Mouse (Mus musculus): ENCODE results near the gene Rnaset2a. TPM values are rescaled to one million over a fixed set of nuclear protein-coding genes. Genes with fewer than 3 reads are reported as not detected.
"Not testable (repeated sequence)": the region's sequence is repeated elsewhere in the genome, so short reads cannot be mapped to it uniquely, and the experiment has no call there.

Gene Rnaset2a
- total RNA-seq, 4 experiments from 2014 or later = 54.7 to 87.9 (median 79.3) TPM

DNA sequence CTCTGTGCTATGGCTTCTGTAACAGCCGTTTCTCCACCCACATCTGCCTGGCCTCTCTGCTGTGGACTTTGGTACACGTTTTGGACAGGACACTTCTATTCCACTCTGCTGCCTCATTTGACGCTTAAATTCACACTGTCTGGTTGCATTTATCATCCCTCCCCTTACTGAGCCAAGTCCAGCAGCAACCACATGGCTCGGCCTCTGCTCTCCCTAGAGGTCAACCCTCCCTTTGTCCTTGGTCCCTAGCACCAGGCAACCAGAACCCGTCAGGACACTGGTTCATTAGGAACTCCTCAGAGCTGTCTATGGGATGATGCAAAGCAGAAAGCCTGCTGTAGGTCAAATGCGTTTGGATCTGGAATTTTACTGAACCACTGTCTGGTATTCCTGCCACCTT, 17.0 kb downstream of the Rnaset2a start:
- DNase-seq = not testable (repeated sequence)

DNA sequence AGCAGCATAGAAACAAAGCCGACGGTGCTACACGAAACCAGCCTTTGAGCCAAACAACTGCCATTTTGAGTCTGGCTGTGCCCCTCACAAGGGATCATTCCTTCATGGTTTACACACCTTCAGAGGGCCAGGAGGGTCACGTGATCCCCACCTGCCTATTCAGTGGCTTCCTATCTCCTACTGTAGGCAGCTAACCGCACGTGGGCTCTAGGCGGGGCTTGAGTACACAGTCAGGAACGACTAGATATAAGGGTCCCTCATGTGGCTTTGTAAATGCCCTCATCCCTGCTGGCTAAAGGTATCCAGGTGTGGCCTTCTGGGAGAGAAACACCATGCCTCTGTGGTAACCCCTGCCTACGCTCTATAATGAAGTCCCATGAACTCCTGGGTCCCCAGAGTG, 18.3 kb downstream of the Rnaset2a start:
- not testable (repeated sequence) for DNase-seq

DNA sequence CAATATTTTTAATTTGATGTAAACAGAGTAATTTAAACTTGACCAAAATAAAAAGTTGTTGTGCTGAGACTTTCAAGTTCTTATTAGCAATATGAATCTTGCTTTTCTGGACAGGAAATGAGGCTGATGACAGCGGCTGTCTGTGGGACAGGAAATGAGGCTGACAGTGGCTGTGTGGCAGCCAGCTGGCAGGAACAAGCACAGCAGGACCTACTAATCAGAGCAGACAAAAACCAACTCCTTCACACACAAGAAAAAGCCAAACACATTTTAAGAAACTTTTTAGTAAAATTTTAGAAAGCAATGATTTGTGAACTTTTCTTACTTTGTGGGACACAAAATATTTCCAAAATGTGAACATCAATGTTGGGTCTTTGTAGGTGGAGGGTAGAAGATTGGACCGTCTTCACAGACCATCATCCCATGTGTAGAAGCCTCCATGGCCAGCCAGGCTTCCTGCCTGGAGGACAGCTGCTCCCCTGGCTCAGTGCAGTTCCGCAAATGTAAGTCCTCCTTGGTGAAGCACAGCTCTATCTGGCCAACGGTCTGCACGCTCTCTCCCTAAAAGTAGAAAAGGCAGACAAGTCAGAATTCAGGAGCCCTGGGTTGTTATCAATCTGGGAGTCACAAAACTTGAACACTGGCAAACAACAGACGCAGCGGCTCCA, 19.4 kb downstream of the Rnaset2a start:
- not testable (repeated sequence) for DNase-seq

DNA sequence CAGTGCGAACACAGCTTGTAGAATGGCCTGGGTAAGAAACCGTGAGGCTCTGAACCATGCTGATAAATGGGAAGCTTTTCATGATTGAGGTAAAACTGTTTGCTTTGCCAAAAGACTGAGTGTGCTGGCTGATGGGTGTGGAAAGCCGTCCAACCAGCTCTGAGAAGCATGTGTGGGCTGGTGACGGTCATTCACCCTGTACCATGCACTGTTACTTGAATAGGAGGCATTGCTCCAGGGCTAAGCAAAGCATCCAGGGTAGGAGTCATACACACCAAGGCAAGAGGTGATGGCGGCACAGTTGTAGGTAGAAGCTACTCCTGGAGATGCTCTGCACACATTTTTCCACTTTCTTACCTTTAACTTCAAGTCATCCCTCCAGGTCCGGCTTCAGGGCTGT, 23.3 kb downstream of the Rnaset2a start:
- not testable (repeated sequence) for DNase-seq

DNA sequence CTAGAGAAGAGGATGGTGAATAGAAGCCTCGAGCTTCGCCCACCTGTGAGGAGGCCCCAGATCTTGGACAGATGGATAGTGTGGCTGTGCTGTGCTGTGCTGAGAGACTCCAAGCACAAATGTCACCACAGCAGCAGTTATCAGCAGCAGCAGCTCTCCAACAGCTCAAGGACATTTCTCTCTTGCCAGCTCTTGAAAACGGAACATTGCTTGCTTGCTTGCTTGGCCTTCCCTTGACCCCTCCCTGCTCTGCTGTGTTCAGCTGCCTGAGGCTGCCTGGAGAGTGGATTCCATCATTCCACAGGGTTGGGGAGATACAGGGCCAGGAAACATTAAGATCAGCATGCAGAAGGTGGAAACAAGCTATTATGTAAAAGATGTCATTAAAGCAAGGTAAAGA, 24.9 kb downstream of the Rnaset2a start:
- DNase-seq = not testable (repeated sequence)

DNA sequence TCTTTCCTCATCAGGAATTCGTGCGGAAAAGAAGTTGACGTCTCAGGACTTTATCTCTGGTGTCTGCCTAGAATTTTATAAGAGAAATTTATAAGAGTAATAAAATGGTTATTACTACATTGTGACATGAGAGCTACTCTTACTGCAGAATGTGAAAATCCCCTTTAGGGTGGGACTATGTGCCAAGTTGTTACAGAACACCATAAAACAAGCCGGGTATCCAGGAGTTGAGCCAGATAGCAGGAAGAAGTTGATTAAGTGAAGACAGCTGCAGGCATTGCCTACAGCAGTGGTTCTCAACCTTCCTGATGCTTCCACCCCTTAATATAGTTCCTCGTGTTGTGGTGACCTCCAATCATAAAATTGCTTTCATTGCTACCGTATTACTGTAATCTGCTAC, 31.0 kb downstream of the Rnaset2a start:
- DNase-seq = not testable (repeated sequence)

DNA sequence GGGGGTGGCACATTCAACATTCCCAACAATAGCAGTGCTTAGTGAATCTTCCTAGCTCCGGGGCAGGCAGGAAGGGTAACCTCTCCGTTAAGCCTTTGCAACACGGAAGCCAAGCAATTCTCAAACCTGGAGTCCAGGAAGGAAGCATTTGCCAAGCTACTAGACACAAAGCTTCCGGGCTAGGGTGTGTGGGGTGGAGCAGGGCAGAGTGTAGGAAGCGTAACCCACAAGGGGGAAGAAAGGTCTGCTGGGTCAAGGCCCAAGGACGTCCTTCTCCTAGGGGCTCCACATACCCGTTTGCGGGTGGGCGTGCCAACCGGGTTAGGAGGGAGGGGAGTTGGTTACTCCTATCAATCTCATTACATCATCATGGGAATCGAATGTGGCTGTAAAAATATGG, 31.5 kb downstream of the Rnaset2a start:
- DNase-seq = not testable (repeated sequence)

DNA sequence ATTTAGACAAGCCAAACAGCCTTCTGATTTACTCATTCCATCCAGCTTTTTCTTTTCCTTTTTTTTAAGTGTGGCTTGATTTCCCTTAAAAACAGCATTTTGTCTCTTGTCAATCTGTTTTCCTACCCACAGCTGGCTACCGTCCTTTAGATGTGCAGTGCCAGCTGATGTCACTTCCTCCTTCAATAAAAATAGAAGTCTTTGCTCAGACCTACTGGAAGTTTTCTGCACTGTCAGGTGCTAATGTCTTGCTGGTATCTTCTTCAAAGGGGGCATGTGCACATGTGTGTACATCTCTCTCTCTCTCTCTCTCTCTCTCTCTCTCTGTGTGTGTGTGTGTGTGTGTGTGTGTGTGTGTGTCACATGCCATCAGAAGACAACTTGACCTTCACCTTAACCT, 35.7 kb downstream of the Rnaset2a start:
- DNase-seq = not testable (repeated sequence)

DNA sequence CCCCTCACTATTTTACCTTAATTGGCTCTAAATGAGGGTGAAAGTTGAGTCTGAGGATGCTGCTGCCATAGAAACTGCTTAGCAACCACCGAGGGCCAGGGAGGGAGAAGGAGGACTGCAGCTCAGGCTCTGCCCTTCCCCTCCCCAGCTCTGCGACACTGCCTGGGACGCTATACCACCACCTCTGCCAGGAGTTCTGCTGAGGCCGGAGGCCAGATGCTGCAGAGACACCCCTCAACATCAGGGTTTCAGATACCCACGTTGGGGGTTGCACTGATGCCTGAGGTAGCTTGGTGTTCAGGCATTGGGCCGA, 46.6 kb downstream of the Rnaset2a start:
- not testable (repeated sequence) for DNase-seq

DNA sequence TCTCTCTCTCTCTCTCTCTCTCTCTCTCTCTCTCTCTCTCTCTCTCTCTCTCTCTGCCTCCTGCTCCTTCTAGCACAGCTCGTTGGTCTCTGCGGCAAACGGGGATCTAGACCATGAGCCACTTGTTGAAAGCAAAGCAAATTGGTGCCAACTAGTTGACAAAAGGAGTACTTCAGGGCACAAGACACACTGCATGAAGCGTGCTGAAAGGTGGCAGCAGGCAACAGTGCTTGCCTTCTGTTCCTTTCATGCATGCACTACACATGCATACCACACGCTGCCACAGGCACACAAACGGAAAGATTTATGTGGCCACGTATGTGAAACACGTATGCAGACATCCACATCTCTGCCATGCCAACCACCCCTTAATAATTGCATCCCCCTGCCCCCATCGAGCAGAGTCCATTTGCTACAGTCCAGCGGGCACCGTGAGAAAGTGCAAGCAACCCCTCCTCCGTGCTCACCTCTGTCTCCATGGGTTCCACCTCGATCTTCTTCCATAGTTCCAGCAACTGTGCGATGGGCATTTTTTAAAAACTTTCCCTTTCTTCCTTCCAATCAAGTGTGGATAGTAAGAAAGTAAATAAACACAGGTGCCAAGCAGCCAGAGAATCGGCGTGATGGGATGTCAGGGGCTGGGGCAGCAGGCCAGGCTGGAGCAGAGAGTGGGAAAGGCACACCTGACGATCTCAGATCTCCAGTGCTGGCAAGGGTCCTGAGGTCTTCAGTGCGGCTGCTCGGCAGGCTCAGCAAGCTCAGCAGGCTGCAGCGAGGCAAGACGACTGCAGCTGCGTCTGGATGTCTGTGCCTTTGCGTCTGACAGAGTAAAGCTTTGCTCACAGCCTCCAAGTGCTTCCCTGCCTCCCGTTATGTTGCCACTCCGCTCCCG, 47.2 kb downstream of the Rnaset2a start:
- DNase-seq = not testable (repeated sequence)

DNA sequence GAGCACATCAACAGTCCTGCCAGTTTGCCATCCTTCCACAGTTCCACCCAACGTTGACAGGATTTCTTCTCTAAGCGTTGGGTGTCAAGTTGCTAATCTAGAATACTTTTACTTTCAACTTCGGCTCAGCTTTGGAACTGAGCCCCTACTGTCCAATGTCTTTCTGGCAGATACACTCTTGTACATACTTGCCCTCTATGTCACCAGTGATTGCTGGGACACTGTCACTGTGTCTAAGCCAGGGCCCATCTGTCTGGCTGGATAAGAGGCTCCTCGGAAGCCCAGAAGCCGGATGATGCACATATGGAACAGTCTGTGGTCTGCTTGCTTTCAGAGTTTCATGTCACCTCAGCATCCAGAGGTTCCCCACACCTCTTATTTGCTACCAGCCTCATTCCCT, 51.7 kb downstream of the Rnaset2a start:
- not testable (repeated sequence) for DNase-seq

DNA sequence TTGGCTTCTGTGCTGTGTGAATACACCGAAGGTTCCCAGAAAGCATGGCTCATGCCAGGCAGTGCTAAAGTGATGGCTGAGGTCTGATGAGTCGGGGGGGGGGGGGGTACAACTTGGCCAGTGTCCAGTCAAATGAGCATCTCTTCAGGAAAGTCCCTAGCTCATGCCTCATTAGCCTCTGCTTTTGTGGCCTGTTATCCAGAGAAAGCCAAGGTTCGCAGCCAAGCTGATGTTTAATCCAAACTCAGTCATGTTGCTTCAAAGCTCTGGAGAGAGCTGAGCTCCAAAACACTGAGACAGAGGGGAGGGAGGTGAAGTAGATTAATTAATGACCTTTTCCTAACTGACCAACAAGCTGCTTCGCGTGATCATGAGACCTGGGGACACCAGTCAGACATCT, 52.2 kb downstream of the Rnaset2a start:
- DNase-seq = not testable (repeated sequence)

DNA sequence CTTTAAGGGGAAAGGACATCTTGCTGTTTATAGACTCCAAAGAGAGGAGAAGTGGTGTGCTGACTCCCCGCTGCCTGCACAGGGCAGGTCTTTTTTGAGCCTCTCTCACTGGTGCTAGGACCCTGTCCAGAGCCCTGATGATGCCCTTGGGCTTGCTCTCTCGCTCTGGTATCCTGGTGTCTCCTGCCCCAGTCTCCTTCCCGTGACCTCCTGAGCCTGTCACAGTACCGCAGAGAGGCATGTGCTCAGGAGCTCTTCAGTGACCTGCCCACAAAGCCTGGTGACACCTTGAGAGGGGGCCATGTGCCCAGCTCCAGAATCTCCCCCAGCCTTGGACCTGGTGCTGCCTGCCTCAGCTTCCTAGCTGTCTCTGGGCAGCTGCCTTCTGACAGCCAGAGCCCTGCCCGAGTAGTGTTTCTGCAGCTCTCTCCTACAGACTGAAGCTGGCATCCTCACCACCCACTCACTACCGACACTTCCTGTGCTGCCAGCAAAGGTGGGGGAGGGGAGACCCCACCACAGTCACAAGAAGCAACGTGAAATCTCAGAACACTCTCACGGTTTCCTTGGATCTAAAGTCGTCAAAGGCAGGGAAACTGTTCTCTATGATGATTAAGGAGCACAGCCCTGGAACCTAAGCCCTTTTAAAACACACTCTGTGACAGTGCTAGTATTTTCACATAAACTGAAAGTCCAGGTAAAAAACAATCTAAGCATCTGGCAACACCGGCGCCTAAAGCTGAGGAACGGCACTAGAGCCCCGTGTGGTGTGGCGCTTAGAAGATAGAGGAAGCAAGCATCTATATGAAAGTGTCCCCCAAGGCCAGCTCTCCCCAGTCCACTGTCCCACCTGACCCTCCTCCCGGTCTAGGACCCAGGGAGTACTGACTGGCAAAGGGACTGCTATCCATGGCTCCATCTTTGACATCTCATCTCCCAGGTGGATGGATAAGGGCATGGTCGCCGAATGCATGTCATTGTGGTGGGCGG, 55.1 kb downstream of the Rnaset2a start:
- DNase-seq = not testable (repeated sequence)

DNA sequence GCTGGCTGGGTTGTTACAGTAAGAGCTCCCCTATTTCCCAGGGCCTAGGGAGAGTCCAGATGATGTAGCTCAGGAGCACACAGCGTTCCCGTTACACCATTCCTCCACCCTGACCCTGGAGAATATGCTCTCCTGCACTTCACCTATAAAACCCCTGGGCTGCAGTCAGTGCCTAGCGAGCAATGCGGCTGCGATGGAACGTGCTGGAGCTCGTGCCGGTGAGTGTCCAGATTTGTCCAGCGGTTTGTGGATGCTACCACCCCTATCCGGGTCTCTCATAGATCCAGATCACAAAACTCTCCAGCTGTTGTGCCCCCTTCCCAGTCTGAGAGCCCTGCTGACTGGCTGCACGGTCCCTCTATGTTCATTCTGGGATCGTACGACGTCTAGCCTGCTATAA, 56.6 kb downstream of the Rnaset2a start:
- DNase-seq = not testable (repeated sequence)

DNA sequence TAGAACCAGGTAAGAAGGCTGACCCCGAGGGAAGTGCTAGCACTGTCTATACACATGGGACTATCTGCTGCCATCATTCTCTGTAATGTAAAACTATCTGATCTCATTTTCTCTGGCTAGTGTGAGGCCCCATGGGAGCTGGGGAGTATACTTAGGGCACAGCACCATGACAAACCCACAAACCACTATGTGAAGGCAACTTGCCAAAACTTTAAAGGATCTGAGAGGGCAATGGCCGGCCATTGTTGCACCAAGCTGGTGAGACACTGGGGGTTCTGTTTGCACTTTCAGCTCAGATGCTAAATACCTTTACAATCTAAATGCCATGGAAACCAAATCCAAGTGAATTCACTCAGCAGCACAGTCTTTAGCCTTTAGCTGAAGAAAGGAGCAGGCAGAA, 78.0 kb downstream of the Rnaset2a start:
- DNase-seq = not testable (repeated sequence)

Other genes starting within 250 kb of the Rnaset2a start
- gene Tagap, start 222.1 kb downstream of the Rnaset2a start, total RNA-seq (2022) = 1 to 10 TPM; 6.0 to 7.5 (median 6.9) TPM
- 10 to 100 TPM; 42.4 to 64.2 (median 45.2) TPM for gene Rsph3a, start 202.5 kb downstream of the Rnaset2a start, total RNA-seq (2022)
- gene Gm49673, start 309 bp downstream of the Rnaset2a start, total RNA-seq (2022) = under 1 TPM; 0.40 to 0.99 (median 0.55) TPM
- 10 to 100 TPM; 25.0 to 29.9 (median 27.9) TPM for gene Fgfr1op, start 17.4 kb upstream of the Rnaset2a start, total RNA-seq (2022)
- under 1 TPM in 1 of 4 experiments, not detected in 3; 1.00 TPM for gene Ccr6, start 87.9 kb upstream of the Rnaset2a start, total RNA-seq (2022)
- gene Mpc1, start 134.8 kb upstream of the Rnaset2a start, total RNA-seq (2022) = 100 to 1,000 TPM; 122 to 221 (median 169) TPM
- gene Sft2d1, start 163.0 kb upstream of the Rnaset2a start, total RNA-seq (2022) = 10 to 100 TPM; 42.0 to 50.0 (median 45.0) TPM
- under 1 TPM; 0.13 to 0.55 (median 0.35) TPM for gene Prr18, start 189.4 kb upstream of the Rnaset2a start, total RNA-seq (2022)
- not detected for gene T2, start 207.9 kb upstream of the Rnaset2a start, total RNA-seq (2022)

All from adrenal gland, adult 8-10 months (tissue).